ENCODE assay signal across 10 mouse cellular contexts in genomic region chr2:51056141-51056731, GRCm38 (mm10).
DNase-seq lines count a peak whose midpoint lies in the region; ATAC-seq and TF ChIP-seq lines count a peak whose summit lies in the region.
"Had no signal": no experiment of that assay in that cellular context is flagged by ENCODE, and none has a peak within 500 bp of the region (broad histone marks: within the 10 kb centered on the region; RNA-seq: fewer than 3 reads in every experiment).

No protein-coding gene starts in this region.

- H3K27ac ChIP-seq in brown adipose tissue, adult 24 weeks (replicated peaks; ENCODE audit: low read depth, low read length), result peak overlapping the region; percentile 51
- no peak overlapping the region for H3K27ac ChIP-seq in limb, embryonic 14.5 days (replicated peaks; ENCODE audit: low read depth, low read length)
- no peak overlapping the region for H3K27ac ChIP-seq in hindbrain, embryonic 16.5 days (ENCODE audit: low read depth, low read length)
- H3K27ac ChIP-seq: heart, embryonic 13.5 days; layer of hippocampus, adult 2 months had no signal

- TF ChIP-seq POLR2A in limb, embryonic 14.5 days (IDR thresholded peaks at IDR 0.05; ENCODE audit: borderline replicate concordance, extremely low read depth, insufficient read depth, insufficient read length), result no peak

- no peaks in the 10 kb centered on the region for H3K36me3 ChIP-seq in limb, embryonic 14.5 days (ENCODE audit: control insufficient read depth, insufficient read depth, low read length)
- no peaks in the 10 kb centered on the region for H3K36me3 ChIP-seq in hindbrain, embryonic 16.5 days (ENCODE audit: control insufficient read depth, insufficient read depth, low read length)
- H3K36me3 ChIP-seq: heart, embryonic 13.5 days had no signal

- no peaks in the 10 kb centered on the region for H3K9me3 ChIP-seq in limb, embryonic 14.5 days (ENCODE audit: control insufficient read depth, low read length)
- no peaks in the 10 kb centered on the region for H3K9me3 ChIP-seq in hindbrain, embryonic 16.5 days (ENCODE audit: control insufficient read depth, low read length)

- WGBS in limb, embryonic 14.5 days, result 30% methylated on average over 8 of the region's 8 CpGs
- WGBS in hindbrain, embryonic 16.5 days, result 51% methylated on average over 8 of the region's 8 CpGs

- H3K4me1 ChIP-seq in brown adipose tissue, adult 24 weeks (ENCODE audit: control insufficient read depth, insufficient read depth, insufficient read length, low read length), result 0 out of 2 replicates have a peak, but pooled peaks cover 4% of the 10 kb centered on the region
- 0 out of 2 replicates have a peak, but pooled peaks cover 7% of the 10 kb centered on the region for H3K4me1 ChIP-seq in limb, embryonic 14.5 days (ENCODE audit: control insufficient read depth, insufficient read depth, low read length)
- H3K4me1 ChIP-seq in hindbrain, embryonic 16.5 days (ENCODE audit: control insufficient read depth, insufficient read depth, low read depth, low read length), result no peaks in the 10 kb centered on the region

- H3K4me2 ChIP-seq in limb, embryonic 14.5 days (replicated peaks; ENCODE audit: low read depth, low read length, severe bottlenecking), result no peak overlapping the region
- no peak overlapping the region for H3K4me2 ChIP-seq in hindbrain, embryonic 16.5 days (ENCODE audit: low read length)
- H3K4me2 ChIP-seq: heart, embryonic 13.5 days had no signal

- no peaks in the 10 kb centered on the region for H3K27me3 ChIP-seq in limb, embryonic 14.5 days (ENCODE audit: control insufficient read depth, insufficient read depth, low read length)
- H3K27me3 ChIP-seq in hindbrain, embryonic 16.5 days (replicated peaks; ENCODE audit: control insufficient read depth, insufficient read depth, low read length), result no peaks in the 10 kb centered on the region
- H3K27me3 ChIP-seq: heart, embryonic 13.5 days had no signal

- ATAC-seq in limb, embryonic 14.5 days (ENCODE audit: low FRiP score, low read depth), result peak; percentile 81
- no peak for ATAC-seq in hindbrain, embryonic 16.5 days
- no peak for ATAC-seq in erythroid progenitor cell, adult 5-6 weeks (replicated peaks; ENCODE audit: low FRiP score, poor library complexity, severe bottlenecking)

- H3K4me3 ChIP-seq in brown adipose tissue, adult 24 weeks (ENCODE audit: insufficient read depth, low read depth, low read length), result peak overlapping the region; percentile 13; the same call in 1 of the 2 replicates
- H3K4me3 ChIP-seq in limb, embryonic 14.5 days (replicated peaks; ENCODE audit: low read length), result no peak overlapping the region
- no peak overlapping the region for H3K4me3 ChIP-seq in hindbrain, embryonic 16.5 days (ENCODE audit: low read length)
- H3K4me3 ChIP-seq: heart, embryonic 13.5 days; layer of hippocampus, adult 2 months had no signal

- H3K9ac ChIP-seq in limb, embryonic 14.5 days (ENCODE audit: low read depth, low read length, severe bottlenecking), result no peak overlapping the region
- H3K9ac ChIP-seq in hindbrain, embryonic 16.5 days (ENCODE audit: low read depth, low read length), result no peak overlapping the region
- H3K9ac ChIP-seq: heart, embryonic 13.5 days had no signal

- intact Hi-C loops in left cerebral cortex, postnatal 25 days (cut with DNase I), result no loop called here

- peak; percentile 9 for DNase-seq in adrenal gland, postnatal 10 days
- no peak for DNase-seq in adrenal gland, adult 8-10 months
- peak; percentile 65 for DNase-seq in kidney, adult 11 months
- peak; percentile 74 for DNase-seq in limb, embryonic 14.5 days (ENCODE audit: low spot score)
- no peak for DNase-seq in left cerebral cortex, postnatal 25 days (ENCODE audit: low spot score in 2 of 2)

Comparison
In these comparisons a context has a peak if more than half of its experiments do, and no peak if none do; other contexts are left out.
1. DNase-seq: peak in adrenal gland, postnatal 10 days (single experiment), kidney, adult 11 months (single experiment) and limb, embryonic 14.5 days (single experiment); none in adrenal gland, adult 8-10 months (single experiment) and left cerebral cortex, postnatal 25 days (0 of 2).